Mouse (Mus musculus): ENCODE measurements around the gene Adgrd1.
"Not testable (repeated sequence)": the region's sequence is repeated elsewhere in the genome, so short reads cannot be mapped to it uniquely, and the experiment has no call there.

Gene Adgrd1

GRCm38 (mm10) chr5:129093158-129093557, 3.4 kb upstream of the Adgrd1 start:
- DNase-seq (ENCODE audit: low spot score) = no peak

GRCm38 (mm10) chr5:129094236-129094635, 2.3 kb upstream of the Adgrd1 start:
- DNase-seq (ENCODE audit: low spot score) = no peak

DNA sequence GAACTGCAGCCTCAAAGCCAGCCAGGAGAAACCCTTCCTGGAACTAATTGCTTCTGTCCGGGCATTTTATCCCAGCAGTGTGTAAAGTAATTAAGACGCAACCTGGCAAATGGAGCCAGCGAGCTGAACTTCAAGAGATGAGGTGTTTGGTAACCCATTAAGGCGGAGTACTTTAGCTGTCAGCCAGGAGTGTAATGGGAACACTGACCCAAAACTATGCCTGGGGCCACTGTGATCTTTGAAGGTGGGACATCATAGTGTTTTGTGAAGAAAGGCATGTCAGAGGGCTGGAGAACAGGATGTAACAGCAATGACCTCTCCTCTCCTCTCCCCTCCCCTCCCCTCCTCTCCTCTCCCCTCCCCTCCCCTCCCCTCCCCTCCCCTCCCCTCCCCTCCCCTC, 7.5 kb downstream of the Adgrd1 start:
- no peak for DNase-seq (ENCODE audit: low spot score)

DNA sequence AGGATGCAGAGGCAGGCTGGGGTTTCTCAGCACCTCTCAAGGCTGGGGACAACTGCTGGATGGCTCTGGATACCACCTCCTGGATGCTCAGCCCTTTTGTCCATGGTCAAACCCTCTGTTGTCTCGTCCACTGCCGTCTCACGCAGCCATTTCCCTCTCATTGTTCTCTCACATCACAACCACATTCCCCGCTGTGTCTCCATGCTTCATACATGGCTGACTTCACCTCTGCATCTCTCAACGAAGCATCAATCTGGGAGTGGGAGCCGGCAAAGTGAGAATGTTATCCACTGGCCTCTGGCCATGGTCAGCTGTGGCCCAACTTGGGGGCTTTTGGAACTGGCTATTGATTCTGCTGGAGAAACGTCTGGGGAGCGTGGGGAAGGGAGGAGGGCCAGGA, 15.2 kb downstream of the Adgrd1 start:
- no peak for DNase-seq (ENCODE audit: low spot score)

GRCm38 (mm10) chr5:129113741-129114476, 17.4 kb downstream of the Adgrd1 start:
- DNase-seq (ENCODE audit: low spot score) = no peak

DNA sequence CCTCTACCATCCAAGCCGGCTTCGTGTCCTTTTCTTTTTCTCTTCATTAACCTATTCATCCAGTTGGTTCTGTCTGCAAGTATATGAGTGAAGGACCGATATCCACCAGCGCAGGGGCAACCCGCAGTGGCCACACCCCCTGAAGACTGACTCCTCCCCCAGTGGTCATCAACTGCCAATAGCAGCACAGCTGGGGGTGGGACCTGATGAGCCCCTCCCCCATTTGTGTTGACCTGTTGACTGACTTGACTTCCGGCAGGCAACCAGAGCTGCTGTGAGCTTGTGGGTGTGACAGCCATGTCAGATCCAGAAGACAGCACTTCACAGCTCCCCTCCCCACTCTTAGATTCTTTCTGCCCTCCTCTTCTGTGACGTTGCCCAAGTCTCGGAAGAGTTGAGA, 19.7 kb downstream of the Adgrd1 start:
- no peak for DNase-seq (ENCODE audit: low spot score)

- no peak for DNase-seq (ENCODE audit: low spot score)
These were observed 21.1 kb downstream of the Adgrd1 start for GRCm38 (mm10) chr5:129117593-129118113.

DNA sequence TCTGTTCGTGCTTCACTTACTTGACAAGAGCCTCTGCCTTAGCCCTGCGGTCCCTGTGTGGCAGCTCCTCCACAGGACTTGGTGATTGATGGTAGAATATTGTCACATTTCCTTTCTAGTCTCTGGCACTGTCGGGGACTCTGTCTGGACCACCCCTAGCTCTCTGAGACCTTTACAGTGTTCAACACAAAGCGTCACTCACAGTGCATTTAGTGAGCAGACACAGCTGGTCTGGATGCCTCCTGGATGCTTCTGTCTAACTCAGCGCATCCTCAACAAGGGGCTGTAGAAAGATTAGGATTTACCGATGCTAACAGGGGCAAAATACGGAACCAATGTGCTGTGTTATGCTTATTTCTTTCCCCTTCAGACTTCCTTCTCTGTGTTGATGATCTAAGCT, 22.0 kb downstream of the Adgrd1 start:
- DNase-seq (ENCODE audit: low spot score) = no peak

GRCm38 (mm10) chr5:129119146-129119545, 22.6 kb downstream of the Adgrd1 start:
- no peak for DNase-seq (ENCODE audit: low spot score)

- no peak for DNase-seq (ENCODE audit: low spot score)
These were observed 25.2 kb downstream of the Adgrd1 start for GRCm38 (mm10) chr5:129121654-129122285.

- DNase-seq (ENCODE audit: low spot score) = no peak
These were observed 25.9 kb downstream of the Adgrd1 start for GRCm38 (mm10) chr5:129122491-129122890.

DNA sequence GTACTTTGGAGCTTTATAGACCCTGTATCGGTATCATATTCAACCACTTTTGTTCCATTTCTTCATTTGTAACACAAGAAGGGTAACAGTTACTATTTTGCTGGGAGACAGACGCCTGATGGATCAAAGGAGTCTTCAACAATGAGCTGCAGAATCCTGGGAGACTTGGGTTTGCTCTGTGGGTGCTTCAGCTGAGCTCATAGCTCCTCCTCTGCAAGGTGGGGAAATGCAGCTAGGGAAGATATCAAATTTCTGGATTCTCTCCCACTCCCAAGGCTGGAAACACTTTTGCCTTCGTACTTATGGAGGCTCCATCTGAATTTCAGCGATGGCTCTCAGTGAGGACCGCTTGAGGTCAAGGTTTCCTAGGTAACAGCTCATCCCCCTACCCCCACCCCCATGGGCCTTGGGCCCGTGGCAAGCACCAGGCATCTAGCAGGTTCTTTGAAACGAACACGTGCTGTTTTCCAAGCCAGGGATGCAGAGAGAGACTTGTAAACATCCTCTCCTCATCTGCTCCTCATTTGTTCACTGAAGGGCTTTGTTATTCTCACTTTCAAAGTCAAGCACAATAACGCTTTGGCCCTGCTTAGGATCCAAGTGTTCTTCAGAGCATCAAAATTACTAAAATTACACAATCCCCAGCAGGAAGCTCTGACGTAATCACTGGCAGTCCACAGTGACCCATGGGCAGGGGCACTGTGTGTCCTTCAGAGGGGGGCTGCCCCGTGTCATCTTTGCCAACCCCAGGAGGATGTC, 27.7 kb downstream of the Adgrd1 start:
- no peak for DNase-seq (ENCODE audit: low spot score)

- DNase-seq (ENCODE audit: low spot score) = not testable (repeated sequence)
These were observed 31.8 kb downstream of the Adgrd1 start for GRCm38 (mm10) chr5:129128310-129128709.

DNA sequence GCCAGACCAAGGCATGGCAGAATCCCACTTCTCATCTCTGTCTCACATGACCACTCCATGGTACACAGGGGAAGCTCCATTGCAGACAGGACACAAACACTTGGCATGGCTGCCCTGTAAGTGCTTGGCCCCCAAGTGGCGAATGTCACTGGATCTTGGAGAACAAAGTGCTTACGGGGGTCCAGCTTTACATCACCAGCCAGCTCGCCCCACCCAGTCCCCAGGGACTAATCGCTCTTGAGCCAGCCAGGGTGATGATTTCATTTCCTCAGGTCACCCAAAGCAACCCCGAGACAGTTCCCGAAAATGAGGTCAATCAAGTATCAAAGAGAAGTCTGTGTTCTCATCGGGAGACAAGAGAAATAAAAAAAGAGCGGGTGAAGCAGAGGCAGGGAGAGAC, 33.8 kb downstream of the Adgrd1 start:
- DNase-seq (ENCODE audit: low spot score) = no peak

DNA sequence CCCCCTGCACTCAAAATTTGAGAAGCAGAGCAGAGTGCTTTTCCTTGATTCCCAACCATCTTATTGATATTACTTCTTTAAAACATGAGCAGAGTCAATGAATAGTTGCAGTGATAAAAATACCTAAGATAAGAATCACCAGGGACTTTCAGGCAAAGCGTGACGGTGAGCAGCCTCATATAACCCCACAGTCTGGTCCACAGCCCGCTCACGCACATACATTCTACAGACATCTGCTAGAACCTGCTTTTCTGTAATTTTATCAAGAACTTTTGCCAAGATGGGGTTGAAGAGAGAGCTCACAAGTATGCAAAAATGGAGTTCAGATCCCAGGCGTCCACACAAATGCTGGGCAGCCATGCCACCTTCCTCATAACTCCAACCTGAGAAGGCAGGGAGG, 40.9 kb downstream of the Adgrd1 start:
- no peak for DNase-seq (ENCODE audit: low spot score)

GRCm38 (mm10) chr5:129138576-129138975, 42.0 kb downstream of the Adgrd1 start:
- DNase-seq (ENCODE audit: low spot score) = no peak

DNA sequence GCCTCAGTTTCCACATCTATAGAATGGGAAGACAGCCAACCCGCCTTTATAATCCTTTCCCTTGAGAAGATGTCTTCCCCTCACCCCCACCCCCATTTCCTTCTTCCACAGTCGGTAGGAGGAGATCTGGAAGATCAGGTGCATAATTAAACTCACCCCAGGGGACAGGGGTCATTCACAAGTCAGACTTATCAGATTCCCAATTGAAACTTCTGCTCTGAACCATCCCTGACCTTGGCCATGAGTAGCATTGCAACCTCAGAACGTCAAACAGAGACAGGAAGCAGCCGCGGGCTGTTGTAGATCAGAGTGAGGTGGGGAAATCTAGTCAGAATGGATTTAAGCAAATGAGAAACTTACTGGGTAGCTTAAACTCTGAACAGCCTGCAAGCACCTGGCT, 46.3 kb downstream of the Adgrd1 start:
- DNase-seq (ENCODE audit: low spot score) = no peak

GRCm38 (mm10) chr5:129145307-129145935, 48.9 kb downstream of the Adgrd1 start:
- DNase-seq (ENCODE audit: low spot score) = no peak

- no peak for DNase-seq (ENCODE audit: low spot score)
These were observed 50.5 kb downstream of the Adgrd1 start for GRCm38 (mm10) chr5:129146892-129147509.

- no peak for DNase-seq (ENCODE audit: low spot score)
These were observed 51.9 kb downstream of the Adgrd1 start for GRCm38 (mm10) chr5:129148485-129148884.

DNA sequence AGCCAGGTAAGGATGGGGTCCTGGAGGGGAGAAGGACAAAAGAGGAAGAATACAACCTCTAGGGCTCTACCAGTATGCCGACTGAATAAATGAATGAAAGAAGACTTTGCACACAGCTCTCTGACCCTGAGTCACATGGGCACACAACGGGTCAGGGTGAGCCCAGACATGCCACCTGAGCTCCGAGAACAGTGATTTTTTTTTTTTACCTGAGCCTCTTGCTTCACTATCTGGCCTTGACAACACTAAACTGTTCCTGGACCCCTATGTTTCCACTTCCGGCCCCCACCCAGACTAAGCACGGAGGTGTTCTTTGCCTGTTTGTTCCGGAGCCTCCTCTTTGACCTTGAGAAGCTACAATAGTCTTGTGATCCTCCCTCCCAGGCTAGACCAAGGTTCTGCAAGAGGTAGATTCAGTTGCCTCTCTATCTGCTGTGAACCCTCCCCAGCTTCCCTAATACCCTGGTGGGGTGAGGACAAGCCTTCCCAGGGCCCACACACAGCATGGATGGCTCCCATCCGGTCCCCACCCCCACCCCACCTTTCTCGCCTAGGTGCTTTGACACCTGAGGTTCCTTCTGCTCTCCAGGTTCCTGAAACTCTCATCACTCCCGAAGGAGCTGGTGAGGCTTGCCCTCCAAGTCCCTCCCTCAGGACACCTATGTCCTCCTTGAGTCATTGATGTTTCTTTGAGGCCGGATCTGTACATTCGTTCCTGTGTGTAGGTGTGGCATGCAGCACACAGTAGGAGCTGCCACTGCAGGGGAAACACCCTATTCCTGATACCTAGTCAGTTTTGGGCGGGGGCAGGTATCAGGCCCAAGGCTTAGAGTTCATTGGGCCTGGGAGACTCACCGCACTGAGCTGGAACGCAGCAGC, 58.7 kb downstream of the Adgrd1 start:
- DNase-seq (ENCODE audit: low spot score) = no peak
